Mouse (Mus musculus) olfactory bulb, adult 2 months (tissue): ENCODE measurements around the gene Ppp1r37.

Experiments used
- CTCF ChIP-seq: fragments of 200-500 bp; IDR thresholded peaks from 2 replicates; pipeline ENCODE4 v1.5.1; 2012; ENCODE audit warnings: low read depth, mild to moderate bottlenecking, low read length, moderate library complexity; ENCODE audit not compliant: insufficient read depth
- POLR2A ChIP-seq: fragments of 200-500 bp; IDR thresholded peaks from 2 replicates; pipeline ENCODE4 v1.6.1; 2012; ENCODE audit warnings: mild to moderate bottlenecking, low read depth, low read length, moderate library complexity; ENCODE audit not compliant: insufficient read depth

GRCm38 (mm10) chr7:19554168-19554567 lies 8.7 kb downstream of the Ppp1r37 start:
- no peak for TF ChIP-seq CTCF
- TF ChIP-seq POLR2A, result no peak
